Mouse (Mus musculus) midbrain, embryonic 15.5 days (tissue): ENCODE results near the gene Faf1. TPM values are rescaled to one million over a fixed set of nuclear protein-coding genes. Genes with fewer than 3 reads are reported as not detected.

Experiments
- ATAC-seq: fragments of 200-750 bp; cut with Nextera tagmentation; replicated peaks from 2 replicates; pipeline ENCODE4 v1.8.0; 2017; ENCODE audit warnings: moderate TSS enrichment
- H3K27ac ChIP-seq: fragments of 300-500 bp; sonication (generic); 2 replicates; pipeline ENCODE4 v1.5.1; 2015; ENCODE audit warnings: mild to moderate bottlenecking, inconsistent platforms
- H3K27me3 ChIP-seq: fragments of 300-500 bp; sonication (generic); replicated peaks from 2 replicates; pipeline ENCODE4 v1.6.1; 2015; ENCODE audit warnings: inconsistent platforms
- H3K36me3 ChIP-seq: fragments of 300-500 bp; sonication (generic); replicated peaks from 2 replicates; pipeline ENCODE4 v1.6.1; 2015; ENCODE audit warnings: inconsistent platforms
- H3K4me1 ChIP-seq: fragments of 300-500 bp; sonication (generic); 2 replicates; pipeline ENCODE4 v1.6.1; 2015; ENCODE audit warnings: inconsistent platforms
- H3K4me2 ChIP-seq: fragments of 300-500 bp; sonication (generic); 2 replicates; pipeline ENCODE4 v1.6.1; 2015; ENCODE audit warnings: inconsistent platforms, mild to moderate bottlenecking, moderate library complexity
- H3K4me3 ChIP-seq: fragments of 300-500 bp; sonication (generic); 2 replicates; pipeline ENCODE4 v1.5.1; 2015; ENCODE audit warnings: mild to moderate bottlenecking, inconsistent platforms
- H3K9ac ChIP-seq: fragments of 300-500 bp; sonication (generic); 2 replicates; pipeline ENCODE4 v1.6.1; 2015; ENCODE audit warnings: mild to moderate bottlenecking, inconsistent platforms
- H3K9me3 ChIP-seq: fragments of 300-500 bp; sonication (generic); 2 replicates; pipeline ENCODE4 v1.6.1; 2016; ENCODE audit warnings: inconsistent platforms
- WGBS: fragments of 180-500 bp; shearing (Covaris S2); methylation state at CpG from one replicate; pipeline ENCODE4 v1.1.7; 2015; ENCODE audit warnings: mixed read lengths; 5-methylcytosine and 5-hydroxymethylcytosine counted together
- polyA plus RNA-seq: library from polyadenylated mRNA; unstranded; fragments of >200 nt; fragmentation: Nextera tagmentation; extraction: Ambion mirVana; gene quantifications from 2 replicates; pipeline ENCODE4 v1.2.1, GENCODE M21; 2015

Faf1 gene
- polyA plus RNA-seq, 1 experiment from 2014 or later, result 31.5 TPM

DNA sequence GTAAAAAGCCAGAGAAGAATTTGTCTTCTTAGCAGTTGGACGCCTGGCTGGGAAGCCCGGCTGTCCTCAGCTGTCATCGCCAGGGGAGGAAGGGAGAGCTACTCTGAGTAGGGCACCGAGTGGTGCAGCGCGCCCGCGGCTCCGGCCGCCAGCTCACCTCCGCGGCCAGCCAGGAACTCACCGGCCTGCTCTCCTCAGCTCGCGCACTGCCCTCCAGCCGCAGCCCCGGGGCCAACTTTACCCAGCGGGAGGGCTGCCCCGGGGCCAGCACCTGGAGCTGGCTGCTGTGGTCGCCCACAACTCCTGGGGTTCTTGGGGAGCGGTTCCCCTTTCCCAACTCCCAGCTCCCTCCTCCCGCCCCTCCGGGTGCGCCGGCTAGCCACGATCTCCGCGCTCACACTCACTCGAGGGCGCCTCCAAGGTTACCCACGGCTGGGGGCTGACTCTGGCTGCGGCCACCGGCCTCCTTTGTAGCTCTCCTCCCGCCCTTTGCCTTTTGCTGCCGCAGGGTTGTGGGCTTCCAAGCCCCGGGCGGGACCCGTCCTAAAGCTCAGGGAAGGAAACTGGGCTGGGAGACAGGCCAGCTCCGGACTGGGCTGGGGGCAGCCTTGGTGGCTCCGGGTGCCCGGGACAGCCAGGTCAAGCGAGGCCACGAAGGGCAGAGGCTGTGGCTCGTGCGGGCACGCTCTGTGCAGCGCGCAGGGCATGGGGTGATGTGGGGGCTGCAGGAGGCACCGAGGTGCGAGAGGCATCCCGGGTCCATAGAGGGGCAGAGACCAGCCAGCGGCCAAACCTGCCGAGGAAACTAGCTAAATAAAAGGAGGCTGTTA, 19.2 kb upstream of the Faf1 start:
- Histone ChIP-seq H3K9me3 (no peaks in the 10 kb centered on the region), H3K4me2 (peak overlapping the region; percentile 49), H3K4me1 (peaks cover 12% of the 10 kb centered on the region), H3K27ac (no peak overlapping the region), H3K4me3 (peak overlapping the region; percentile 27), H3K27me3 (peaks cover 57% of the 10 kb centered on the region), H3K36me3 (no peaks in the 10 kb centered on the region), H3K9ac (no peak overlapping the region)
- ATAC-seq, result peak; percentile 71
- under 1% methylated on average over 46 of the region's 53 CpGs for WGBS

DNA sequence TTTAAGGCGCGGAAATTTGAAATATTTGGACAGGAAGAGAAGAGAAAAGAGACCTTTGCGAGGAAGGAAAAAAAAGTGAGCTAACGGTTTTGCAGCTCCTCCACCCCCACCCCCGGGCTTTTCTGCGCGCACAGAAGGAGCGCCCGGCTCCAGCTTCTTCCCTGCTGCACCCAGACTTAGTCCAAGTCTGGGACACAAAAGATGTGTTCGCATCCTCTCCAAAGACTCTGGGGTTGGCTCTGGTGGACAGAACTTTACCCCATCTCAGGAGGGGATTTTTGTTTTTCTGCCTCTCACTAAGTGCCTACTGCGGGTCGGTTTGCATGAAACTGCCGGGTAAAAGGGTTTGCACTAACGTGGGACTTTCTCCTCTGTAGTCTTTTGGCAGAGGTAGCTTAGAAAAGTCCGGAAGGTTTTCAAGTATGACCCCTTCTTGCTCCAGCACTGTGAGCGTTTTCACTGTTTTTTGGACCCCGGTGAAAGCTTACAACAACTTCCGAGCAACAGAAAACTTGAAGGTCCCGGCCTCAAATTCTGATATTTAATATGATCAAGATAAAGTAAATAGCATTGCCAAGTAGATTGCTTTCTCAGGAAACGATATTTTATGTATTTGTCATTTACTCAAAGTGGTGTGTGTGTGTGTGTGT, 18.4 kb upstream of the Faf1 start:
- ATAC-seq, result no peak
- H3K9ac ChIP-seq, result no peak overlapping the region
- peak overlapping the region; percentile 49 for H3K4me2 ChIP-seq
- H3K9me3 ChIP-seq, result no peaks in the 10 kb centered on the region
- WGBS, result 2% methylated on average over 20 of the region's 20 CpGs
- H3K27ac ChIP-seq, result no peak overlapping the region
- H3K4me1 ChIP-seq, result peaks cover 12% of the 10 kb centered on the region
- H3K36me3 ChIP-seq, result no peaks in the 10 kb centered on the region
- H3K27me3 ChIP-seq, result peaks cover 60% of the 10 kb centered on the region
- H3K4me3 ChIP-seq, result peak overlapping the region; percentile 27

DNA sequence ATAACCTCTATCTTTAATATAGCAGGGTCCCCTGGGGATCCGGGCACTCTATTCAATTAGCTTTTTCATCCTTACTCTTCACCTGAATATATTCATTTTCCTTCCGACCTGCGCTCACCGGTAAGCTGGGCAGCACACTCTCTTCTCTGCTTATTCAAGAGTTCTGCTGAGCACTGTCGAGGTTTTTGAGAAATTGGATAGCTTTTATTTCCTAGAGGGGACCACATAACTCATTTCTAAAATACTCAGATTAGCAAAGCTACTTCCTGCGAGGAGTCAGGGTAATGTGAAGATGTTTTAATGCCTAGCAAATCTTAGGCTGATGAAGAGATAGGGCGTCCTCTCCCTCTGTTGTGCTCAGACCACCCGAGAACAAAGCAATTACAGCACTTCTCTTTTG, 17.6 kb upstream of the Faf1 start:
- Histone ChIP-seq H3K27ac (no peak overlapping the region), H3K4me2 (no peak overlapping the region), H3K4me1 (peaks cover 12% of the 10 kb centered on the region), H3K27me3 (peaks cover 60% of the 10 kb centered on the region), H3K9ac (no peak overlapping the region), H3K9me3 (no peaks in the 10 kb centered on the region), H3K4me3 (no peak overlapping the region), H3K36me3 (no peaks in the 10 kb centered on the region)
- no peak for ATAC-seq
- WGBS, result 6% methylated on average over 8 of the region's 8 CpGs

DNA sequence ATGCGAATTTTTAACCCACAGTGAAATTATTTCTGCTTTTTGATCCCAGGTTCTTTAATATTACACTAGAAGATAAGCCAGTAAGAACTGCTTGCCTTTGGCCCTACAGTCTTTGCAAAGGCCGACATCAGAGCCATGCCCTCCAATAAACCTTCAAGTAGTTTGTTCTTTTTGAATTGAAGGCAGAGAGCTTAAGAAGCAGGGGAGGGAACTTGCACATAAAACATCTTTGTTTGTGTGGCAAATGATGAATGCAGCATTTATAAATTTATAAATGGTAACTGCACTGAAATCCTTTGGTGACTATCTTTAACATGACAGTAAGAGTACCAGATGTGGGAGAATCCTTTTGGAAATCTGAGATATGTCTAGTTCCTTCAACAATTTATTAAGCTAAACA, 16.8 kb upstream of the Faf1 start:
- H3K4me1 ChIP-seq, result peaks cover 12% of the 10 kb centered on the region
- no peak overlapping the region for H3K27ac ChIP-seq
- ATAC-seq, result no peak
- 19% methylated on average over 2 of the region's 2 CpGs for WGBS
- no peaks in the 10 kb centered on the region for H3K9me3 ChIP-seq
- no peak overlapping the region for H3K4me3 ChIP-seq
- H3K4me2 ChIP-seq, result no peak overlapping the region
- peaks cover 65% of the 10 kb centered on the region for H3K27me3 ChIP-seq
- no peaks in the 10 kb centered on the region for H3K36me3 ChIP-seq
- no peak overlapping the region for H3K9ac ChIP-seq

DNA sequence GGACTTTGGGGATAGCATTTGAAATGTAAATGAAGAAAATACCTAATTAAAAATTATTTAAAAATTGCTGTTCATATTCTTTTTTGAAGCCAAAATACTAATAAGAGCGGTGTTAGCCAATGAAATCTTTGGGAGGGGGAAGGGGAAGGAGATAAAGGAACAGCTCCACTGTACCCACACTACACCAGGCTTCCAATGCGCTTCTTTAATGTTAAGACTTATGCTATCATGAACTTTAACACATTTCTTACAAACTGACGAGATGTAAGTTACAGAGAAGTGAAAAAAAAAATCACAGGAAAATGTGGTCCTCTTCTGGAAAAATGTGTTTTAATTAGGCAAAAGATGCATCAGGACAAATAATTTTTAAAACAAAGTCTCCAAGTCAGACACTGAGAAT, 15.8 kb upstream of the Faf1 start:
- H3K4me1 ChIP-seq, result peaks cover 19% of the 10 kb centered on the region
- H3K36me3 ChIP-seq, result no peaks in the 10 kb centered on the region
- H3K27me3 ChIP-seq, result peaks cover 59% of the 10 kb centered on the region
- H3K9me3 ChIP-seq, result no peaks in the 10 kb centered on the region
- no peak overlapping the region for H3K9ac ChIP-seq
- ATAC-seq, result no peak
- H3K27ac ChIP-seq, result no peak overlapping the region
- no peak overlapping the region for H3K4me2 ChIP-seq
- H3K4me3 ChIP-seq, result no peak overlapping the region
- 26% methylated on average over 3 of the region's 3 CpGs for WGBS

DNA sequence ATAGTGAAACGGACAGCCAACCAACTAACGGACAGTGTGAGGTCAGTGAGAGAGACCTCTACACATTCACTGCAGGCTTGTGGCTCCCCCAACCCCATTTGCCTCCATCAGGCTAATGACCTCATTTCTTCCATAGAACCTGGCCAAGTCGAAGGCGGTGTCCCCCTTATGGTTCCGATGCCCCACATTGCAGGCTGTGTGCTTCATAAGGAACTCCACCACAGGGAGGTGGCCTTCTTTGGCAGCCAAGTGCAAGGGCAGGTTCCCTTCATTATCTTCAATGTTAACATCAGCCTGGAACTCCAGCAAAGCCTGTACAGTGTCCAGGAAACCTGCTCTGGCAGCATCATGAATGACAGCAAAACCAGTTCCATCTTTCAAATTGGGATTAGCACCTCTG, 15.2 kb upstream of the Faf1 start:
- Histone ChIP-seq H3K27me3 (peaks cover 54% of the 10 kb centered on the region), H3K27ac (no peak overlapping the region), H3K36me3 (no peaks in the 10 kb centered on the region), H3K4me1 (peaks cover 25% of the 10 kb centered on the region), H3K4me2 (no peak overlapping the region), H3K9ac (no peak overlapping the region), H3K9me3 (no peaks in the 10 kb centered on the region), H3K4me3 (no peak overlapping the region)
- no peak for ATAC-seq
- 24% methylated on average over 5 of the region's 5 CpGs for WGBS

DNA sequence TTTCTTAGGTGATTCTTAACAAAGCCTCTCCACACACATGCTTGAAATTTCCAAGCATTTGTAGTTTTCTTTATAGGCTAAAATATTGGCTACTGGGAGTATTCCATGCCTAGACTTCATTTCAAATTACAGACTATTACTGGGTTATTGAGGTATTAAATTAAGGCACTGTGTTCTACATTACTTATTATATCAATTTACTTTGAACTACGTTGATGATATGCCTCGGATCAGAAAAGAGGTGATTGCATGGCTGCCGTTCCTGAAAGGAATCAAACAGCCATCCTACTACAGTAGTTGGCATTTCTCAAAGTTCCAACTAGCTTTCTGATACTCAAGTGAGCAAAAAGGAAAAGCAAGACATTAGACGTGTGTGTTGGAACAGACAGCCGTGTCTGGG, 14.1 kb upstream of the Faf1 start:
- Histone ChIP-seq H3K9ac (no peak overlapping the region), H3K27me3 (peaks cover 54% of the 10 kb centered on the region), H3K4me3 (no peak overlapping the region), H3K9me3 (no peaks in the 10 kb centered on the region), H3K27ac (no peak overlapping the region), H3K36me3 (no peaks in the 10 kb centered on the region), H3K4me2 (no peak overlapping the region), H3K4me1 (peaks cover 29% of the 10 kb centered on the region)
- 22% methylated on average over 5 of the region's 5 CpGs for WGBS
- ATAC-seq, result no peak

DNA sequence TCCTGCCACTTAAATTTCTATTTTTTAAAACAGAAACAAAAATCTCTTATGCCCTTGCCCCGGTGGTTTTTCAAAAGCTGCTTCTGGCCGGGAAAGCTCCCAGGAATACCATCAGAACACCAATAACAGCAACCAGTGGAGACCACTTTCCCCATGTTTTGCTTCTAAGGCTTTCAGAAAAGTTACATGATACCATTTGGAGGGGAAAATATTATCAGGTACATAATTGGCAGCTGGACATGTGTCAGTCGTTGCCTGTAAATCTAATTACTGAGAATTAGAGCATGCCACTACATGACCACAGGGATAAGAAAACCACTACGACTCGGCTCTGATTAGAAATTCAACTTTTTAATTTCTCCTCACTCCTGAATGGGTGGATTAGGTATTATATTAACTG, 12.3 kb upstream of the Faf1 start:
- peaks cover 22% of the 10 kb centered on the region for H3K4me1 ChIP-seq
- no peak overlapping the region for H3K9ac ChIP-seq
- no peaks in the 10 kb centered on the region for H3K9me3 ChIP-seq
- H3K4me3 ChIP-seq, result no peak overlapping the region
- H3K27ac ChIP-seq, result no peak overlapping the region
- no peak overlapping the region for H3K4me2 ChIP-seq
- H3K27me3 ChIP-seq, result peaks cover 40% of the 10 kb centered on the region
- no peak for ATAC-seq
- no peaks in the 10 kb centered on the region for H3K36me3 ChIP-seq
- 11% methylated on average over 5 of the region's 5 CpGs for WGBS

DNA sequence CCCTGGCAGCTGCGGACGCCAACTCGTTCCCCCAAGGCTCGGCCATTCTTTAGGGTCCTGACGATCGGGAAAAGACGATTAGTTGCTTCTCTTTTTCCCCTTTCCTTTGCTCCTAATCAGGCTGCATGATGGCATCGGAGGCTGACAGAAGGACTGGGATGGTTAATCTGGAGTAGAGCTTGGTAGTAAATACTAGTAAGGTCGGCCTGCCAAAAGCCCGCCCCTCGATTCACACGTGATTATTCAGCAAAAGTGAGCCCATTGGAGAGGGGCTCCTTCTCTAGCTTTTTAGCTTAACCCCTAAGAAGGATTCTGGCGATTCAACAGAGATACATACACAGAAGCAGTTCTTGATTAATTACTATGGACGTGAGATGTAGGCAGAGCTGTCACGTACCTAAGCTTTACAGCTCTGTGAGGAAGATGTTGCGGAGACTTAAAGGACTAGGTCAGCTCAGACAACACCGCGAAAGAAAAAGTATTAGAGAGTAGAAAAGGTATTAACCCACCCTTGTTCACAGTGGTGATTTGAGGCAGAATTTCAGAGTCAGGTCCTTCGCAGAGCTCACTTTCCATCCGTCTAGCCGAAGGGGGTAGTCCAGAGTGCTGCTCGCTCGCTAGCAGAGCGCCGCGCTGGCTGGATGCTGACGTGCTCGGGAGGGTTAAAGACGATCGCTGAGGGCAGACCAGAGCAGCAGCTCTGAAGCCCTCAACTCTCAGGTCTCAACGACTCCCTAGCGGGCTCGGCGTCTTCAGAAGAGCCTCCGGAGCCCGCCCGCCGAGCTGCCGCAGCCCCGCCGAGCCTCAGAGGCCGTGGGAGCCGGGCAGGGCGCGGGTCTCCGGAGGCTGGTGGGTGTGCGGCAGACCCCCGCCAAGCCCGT, 11.0 kb upstream of the Faf1 start:
- peak overlapping the region; percentile 49 for H3K4me3 ChIP-seq
- no peak overlapping the region for H3K27ac ChIP-seq
- peak overlapping the region; percentile 33 for H3K9ac ChIP-seq
- under 1% methylated on average over 48 of the region's 49 CpGs for WGBS
- no peaks in the 10 kb centered on the region for H3K9me3 ChIP-seq
- ATAC-seq, result peak; percentile 74
- H3K4me1 ChIP-seq, result peaks cover 22% of the 10 kb centered on the region
- peaks cover 30% of the 10 kb centered on the region for H3K27me3 ChIP-seq
- H3K4me2 ChIP-seq, result peak overlapping the region; percentile 82
- H3K36me3 ChIP-seq, result no peaks in the 10 kb centered on the region

DNA sequence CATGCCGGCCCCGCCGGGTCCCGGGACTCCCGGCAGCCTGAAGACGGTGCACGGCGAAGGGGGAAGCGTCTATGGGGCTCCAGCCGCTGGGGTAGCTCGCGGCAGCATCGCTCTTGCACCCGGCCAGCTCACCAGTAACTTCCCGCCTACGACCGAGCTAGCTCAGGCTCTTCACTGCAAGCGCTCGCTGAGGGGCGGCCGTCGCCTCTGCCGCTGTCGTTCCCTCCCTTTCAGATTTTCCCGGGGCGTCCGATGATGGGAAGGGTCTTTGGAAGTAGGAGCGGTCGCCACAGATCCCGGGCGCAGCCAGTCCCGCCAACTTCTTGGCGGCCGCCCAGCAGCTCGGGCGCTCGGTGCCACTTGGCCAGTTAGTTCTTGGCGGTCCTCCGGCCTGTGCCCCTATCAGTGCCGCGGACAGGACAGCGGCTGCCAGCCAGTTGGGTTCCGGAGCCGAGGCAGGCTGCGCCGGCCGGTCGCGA, 10.4 kb upstream of the Faf1 start:
- peak; percentile 64 for ATAC-seq
- Histone ChIP-seq H3K4me2 (peak overlapping the region; percentile 82), H3K27ac (peak overlapping the region; percentile 16; the same call in 1 of the 2 replicates), H3K4me3 (peak overlapping the region; percentile 49), H3K9ac (peak overlapping the region; percentile 33), H3K36me3 (no peaks in the 10 kb centered on the region), H3K27me3 (peaks cover 26% of the 10 kb centered on the region), H3K9me3 (no peaks in the 10 kb centered on the region), H3K4me1 (peaks cover 22% of the 10 kb centered on the region)
- under 1% methylated on average over 46 of the region's 49 CpGs for WGBS

DNA sequence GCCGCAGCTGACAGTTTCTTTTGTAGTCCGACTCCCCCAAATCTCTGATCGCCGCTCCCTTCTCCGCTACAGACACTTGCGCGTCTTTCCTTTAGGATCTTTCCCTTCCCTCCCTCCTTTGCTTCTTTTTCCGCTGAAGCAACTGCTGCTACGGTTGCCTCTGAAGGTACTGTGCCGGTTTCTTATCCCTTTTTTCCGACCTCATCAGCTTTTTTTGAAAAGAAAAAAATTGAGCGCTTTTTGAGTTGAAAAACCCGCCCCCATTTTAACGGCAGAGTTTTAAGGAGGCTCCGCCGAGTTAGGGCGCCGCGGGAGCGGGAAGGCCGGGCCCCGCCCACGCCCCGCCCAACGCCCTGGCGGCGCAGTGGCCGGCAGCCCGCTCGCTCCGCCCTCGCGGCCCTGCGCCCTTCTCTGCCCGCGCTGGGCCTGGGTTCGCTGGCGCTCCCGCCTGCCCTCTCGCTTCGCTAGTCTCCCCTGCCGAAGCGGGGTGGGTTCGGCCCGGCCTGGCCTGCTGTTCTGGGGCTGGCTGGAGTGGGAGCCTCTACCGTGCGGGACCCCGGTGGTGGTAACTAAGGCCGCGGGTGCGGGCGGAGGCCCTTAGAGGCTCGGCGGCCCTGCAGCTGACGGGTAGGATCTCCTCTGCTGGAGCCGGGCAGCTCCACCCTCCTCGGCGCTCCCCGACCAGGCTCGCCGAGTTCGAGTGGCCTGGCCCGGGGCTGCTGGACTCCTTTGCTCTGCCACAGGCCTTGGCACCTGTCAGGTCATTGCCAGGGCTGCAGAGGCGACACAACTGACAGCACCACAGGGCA, 9.7 kb upstream of the Faf1 start, which contains the start of gene Cdkn2c:
Gene Cdkn2c (minus strand): TSS at position 729 of the 809 bp plus-strand sequence.
- Histone ChIP-seq H3K9me3 (no peaks in the 10 kb centered on the region), H3K36me3 (no peaks in the 10 kb centered on the region), H3K27me3 (peaks cover 19% of the 10 kb centered on the region), H3K27ac (peak within 1 kb of the TSS; percentile 71), H3K9ac (peak within 1 kb of the TSS; percentile 51), H3K4me1 (peaks cover 22% of the 10 kb centered on the region), H3K4me3 (peak within 1 kb of the TSS; percentile 49), H3K4me2 (peak within 1 kb of the TSS; percentile 82)
- peak; percentile 93 for ATAC-seq
- WGBS, result under 1% methylated on average over 64 of the region's 64 CpGs
